Mouse (Mus musculus) heart, adult 2 months (tissue): ENCODE measurements around the gene Crat.
A peak's percentile ranks its signal among the peaks of the same experiment; 100 is the strongest.

Source experiments
- CTCF ChIP-seq: fragments of 200-600 bp; IDR thresholded peaks from 2 replicates; pipeline ENCODE4 v1.8.1; 2022; ENCODE audit warnings: antibody characterized with exemption, mild to moderate bottlenecking, moderate library complexity
- EP300 ChIP-seq: fragments of 200-500 bp; IDR thresholded peaks from 2 replicates; pipeline ENCODE4 v1.6.1; 2011; ENCODE audit warnings: low read depth, low read length, control low read depth; ENCODE audit not compliant: insufficient read depth
- POLR2A ChIP-seq: fragments of 200-500 bp; IDR thresholded peaks from 2 replicates; pipeline ENCODE4 v1.6.1; 2011; ENCODE audit warnings: mild to moderate bottlenecking, low read depth, low read length, control low read depth; ENCODE audit not compliant: insufficient read depth

DNA sequence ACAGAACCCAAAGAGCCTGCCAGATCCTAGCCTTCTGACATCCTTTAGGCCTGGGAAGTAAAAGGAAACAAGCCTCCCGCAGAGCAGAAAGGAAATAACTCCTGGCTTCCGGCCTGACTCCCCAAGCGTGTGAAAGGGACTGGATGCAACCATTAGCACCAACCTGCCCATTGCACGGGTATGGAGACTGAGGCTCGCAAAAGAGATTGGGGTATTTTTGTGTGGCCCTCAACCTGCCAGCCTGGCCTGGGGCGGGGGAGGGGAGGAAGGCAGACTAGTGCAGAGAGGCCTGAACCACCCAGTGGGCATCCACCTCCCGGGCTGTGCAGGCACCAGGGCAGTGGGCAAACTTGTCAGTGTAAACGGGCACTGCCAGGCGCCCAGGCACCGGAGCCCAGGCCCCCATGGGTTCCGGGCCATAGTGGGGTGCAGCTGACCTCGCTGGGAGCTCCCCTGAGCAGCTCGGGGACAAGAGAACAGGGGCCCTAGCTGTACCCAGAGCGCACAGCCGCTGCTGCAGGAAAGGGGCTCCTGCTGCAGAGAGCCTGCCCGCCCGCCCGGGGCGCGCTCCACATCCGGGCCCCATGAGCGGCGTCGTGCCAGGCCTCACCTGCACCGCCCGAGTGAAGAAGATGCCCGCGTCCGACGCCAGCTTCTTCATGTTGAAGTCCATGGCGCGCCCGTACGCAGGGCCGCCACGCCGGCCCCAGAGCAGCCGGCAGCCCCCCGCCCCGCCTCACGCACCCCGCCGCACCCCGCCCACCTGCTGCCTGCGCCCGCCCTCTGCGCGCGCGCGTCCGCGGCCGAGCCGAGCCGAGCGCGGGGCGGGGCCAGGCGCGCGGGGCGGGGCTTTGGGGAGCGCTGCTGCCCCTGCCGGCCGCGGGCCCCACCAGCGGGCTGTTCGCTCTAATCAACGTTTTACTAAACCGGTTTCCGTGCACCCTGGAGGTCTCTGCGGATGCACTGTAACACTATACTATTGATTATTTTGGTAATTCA, 56.8 kb downstream of the Crat start, which contains the start of gene Sh3glb2:
- TF ChIP-seq CTCF (peak; percentile 70), EP300 (0 out of 2 replicates have a peak, but pooled peaks have one; percentile 34), POLR2A (0 out of 2 replicates have a peak, but pooled peaks have one; percentile 22)
